Mouse (Mus musculus) kidney, postnatal 25 days (tissue): ENCODE measurements around the gene Cd63.

Experiments used
- DNase-seq, 2 experiments: peaks; one replicate each; pipeline ENCODE4 v3.0.0; 2021; ENCODE audit warnings: mixed read lengths in 2 of 2

Gene Cd63

GRCm38 (mm10) chr10:128904812-128905211, 4.0 kb downstream of the Cd63 start:
- peak; percentile 57 to 80 for DNase-seq

GRCm38 (mm10) chr10:128908778-128909448, 8.1 kb downstream of the Cd63 start:
- DNase-seq = peak; percentile 73 to 81

- peak; percentile 90 to 98 for DNase-seq
Observed at GRCm38 (mm10) chr10:128909567-128910028, 8.8 kb downstream of the Cd63 start.

GRCm38 (mm10) chr10:128910066-128910841, 9.5 kb downstream of the Cd63 start:
- DNase-seq = peak; percentile 74 to 86

GRCm38 (mm10) chr10:128911430-128911829, 10.6 kb downstream of the Cd63 start:
- DNase-seq = no peak

DNA sequence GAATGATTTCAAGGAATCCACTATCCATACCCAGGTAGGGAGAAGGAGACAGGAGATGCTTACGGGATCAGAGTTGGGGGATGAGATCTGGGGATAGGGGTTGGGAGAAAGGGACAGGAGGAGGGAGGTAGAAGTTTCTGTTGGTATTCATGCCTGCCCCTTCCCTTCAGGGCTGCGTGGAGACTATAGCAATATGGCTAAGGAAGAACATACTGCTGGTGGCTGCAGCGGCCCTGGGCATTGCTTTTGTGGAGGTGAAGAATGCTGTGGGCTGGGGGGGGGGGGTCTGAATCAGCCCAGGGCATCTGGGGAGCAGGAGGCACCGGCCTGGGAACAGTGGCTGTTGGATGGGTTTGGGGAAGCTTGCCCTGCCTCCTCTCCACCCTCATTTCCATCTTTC, 11.5 kb downstream of the Cd63 start:
- no peak for DNase-seq

DNA sequence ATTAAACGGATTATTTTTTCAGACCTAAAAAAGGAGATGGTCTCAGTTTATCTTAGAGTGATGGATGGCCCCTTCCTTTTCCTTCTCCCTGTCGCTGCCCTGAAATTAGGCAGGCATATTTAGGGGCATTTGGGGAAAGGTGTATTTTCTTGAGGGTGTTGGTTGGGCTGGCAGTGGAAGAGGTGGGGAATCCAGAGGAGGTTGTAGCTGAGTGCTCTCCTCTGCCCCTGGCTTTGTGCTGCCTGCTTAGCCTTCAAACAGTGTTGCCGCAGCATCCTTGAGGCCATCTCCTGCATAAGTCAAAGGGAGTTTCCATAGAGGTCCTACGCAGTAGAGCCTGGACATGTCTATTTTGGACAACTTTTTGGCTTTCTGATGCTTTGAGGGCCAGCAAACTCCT, 12.0 kb downstream of the Cd63 start:
- no peak for DNase-seq

DNA sequence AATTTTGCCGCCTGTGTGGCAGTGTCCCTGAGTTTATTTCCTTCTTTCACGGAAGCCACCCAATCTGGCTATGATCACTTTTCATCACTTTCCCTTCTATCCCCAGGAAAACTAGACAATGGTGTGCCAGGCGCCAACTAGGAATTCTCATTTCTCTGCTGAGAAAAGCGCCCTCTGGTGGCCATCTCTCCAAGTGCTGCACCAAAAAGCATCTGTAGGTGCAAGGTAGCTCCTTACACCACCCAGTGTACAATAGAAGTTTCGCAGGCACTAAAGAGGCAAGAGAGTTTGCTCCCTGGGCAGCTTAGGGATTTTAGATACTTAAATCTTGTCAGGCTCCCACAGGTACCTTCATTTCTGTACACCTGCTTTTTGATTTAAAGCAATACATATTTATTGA, 12.4 kb downstream of the Cd63 start:
- DNase-seq = peak; percentile 90 to 97

GRCm38 (mm10) chr10:128913696-128914095, 12.9 kb downstream of the Cd63 start:
- peak; percentile 45 to 72 for DNase-seq

DNA sequence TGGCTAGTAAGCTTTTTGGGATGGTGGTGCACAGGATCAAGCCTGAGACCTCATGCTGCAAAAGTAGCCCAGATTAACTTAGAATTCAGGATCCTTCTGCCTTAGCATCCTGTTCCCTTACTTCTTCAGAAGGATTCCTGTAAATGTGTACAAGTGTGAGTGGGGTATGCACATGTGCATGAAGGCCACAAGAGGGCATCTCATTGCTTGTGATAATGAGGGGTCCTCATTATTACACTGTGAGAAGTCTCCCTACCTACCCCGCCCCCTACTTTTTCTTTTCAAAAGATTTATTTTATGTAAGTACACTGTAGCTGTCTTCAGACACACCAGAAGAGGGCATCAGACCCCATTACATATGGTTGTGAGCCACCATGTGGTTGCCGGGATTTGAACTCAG, 14.8 kb downstream of the Cd63 start:
- no peak for DNase-seq

DNA sequence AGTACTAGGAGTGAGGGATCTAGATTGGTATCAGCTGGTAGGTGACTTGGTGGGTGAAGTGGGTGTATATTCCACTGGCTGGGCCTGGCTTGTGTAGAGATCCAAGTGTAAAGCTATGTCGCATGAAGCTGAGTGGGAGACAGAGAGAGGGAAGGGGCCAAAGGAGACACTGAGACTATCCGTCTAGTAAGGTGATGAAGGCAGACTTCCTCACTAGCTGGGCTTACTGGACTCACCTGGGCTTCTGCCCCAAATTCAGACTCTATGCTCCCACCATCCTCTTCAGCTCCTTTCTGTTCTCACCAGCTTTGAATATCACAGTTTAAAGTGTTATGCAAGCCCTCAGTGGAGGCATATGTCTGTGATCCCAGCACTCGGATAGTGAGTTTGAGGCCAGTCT, 15.9 kb downstream of the Cd63 start:
- DNase-seq = no peak

DNA sequence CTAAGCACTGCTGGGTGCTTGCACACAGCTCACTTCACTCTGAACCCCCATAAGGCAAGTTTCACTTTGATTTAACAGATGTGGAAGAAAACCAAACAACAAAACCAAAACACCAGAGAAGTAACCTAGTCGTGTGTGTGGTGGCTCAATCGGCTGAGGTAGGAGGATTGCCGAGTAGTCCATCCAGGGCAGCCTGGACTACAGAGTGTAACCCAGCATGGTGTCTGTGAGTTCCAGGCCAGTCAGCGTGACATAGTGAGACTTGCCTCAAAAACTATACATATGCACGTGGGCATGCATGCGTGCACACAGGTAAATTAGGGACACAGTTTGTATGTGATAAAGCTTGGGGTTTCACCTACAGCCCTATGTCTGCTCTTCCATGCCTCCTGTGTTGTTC, 16.6 kb downstream of the Cd63 start:
- DNase-seq = no peak

- DNase-seq = peak; percentile 64 to 81
Observed at GRCm38 (mm10) chr10:128918246-128918645, 17.5 kb downstream of the Cd63 start.

DNA sequence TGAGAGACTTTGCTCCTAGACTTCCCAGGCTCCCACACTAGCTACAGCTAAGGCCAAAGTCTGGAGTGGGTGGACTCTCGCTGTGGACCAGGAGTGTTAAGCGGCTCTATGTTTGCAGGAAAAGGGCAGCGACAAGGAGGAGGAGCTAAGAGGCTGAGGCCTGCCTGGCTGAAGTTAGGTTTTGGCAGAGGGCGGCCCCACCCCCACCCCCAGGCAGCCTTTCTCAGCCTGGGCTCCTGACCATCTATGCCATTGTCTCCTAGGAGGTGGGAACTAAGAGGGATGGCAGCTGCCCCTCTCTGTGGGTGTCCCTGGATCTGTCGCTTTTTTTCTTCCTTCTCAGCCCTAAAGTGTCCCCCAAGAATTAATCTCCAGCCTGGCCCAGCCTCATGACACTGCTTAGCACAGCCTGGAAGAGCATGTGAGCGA, 18.4 kb downstream of the Cd63 start:
- DNase-seq = peak; percentile 79 to 93

DNA sequence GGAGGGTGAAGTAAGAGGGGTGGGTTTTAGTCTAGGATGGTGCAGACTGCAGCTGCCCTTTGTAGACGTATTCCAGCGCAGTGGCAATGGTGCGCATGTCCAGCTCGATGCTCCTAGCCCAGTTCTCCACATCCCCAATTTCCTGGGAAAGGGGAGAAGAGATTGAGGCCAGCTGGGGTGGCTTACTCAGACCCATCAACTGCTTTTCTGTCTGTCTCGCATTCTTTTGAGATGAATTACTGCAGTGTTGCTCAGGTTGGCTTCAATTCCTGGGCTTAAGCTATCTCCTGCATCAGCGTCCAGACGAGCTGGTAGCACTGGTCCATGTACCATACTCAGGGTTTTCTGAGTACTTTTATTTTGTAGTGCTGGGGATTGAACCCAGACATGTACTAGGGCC, 19.2 kb downstream of the Cd63 start:
- DNase-seq = peak in 1 of 2 experiments; percentile 28

DNA sequence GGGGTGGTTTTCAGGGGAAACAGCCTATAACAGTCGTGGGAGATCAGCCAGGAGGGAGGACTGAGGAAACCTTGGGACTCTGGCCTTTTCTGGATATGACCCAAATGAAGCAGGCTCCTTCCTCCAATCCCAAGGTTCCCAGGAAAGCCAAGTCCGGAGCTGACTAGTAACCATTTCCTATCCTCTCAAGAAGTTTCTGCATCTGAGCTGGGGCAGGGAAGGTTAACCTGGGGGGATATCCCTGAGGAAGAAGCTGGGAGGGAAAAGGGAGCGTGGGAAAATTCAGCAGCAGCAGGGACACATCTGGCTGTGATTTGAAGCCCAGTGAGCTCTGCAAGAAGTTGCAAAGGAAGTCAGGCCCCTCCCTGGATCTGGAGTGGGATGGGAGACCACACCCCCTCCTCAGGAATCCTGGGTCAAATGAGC, 20.0 kb downstream of the Cd63 start:
- DNase-seq = peak; percentile 57 to 65

GRCm38 (mm10) chr10:128921251-128921650, 20.5 kb downstream of the Cd63 start:
- DNase-seq = peak in 1 of 2 experiments; percentile 66

DNA sequence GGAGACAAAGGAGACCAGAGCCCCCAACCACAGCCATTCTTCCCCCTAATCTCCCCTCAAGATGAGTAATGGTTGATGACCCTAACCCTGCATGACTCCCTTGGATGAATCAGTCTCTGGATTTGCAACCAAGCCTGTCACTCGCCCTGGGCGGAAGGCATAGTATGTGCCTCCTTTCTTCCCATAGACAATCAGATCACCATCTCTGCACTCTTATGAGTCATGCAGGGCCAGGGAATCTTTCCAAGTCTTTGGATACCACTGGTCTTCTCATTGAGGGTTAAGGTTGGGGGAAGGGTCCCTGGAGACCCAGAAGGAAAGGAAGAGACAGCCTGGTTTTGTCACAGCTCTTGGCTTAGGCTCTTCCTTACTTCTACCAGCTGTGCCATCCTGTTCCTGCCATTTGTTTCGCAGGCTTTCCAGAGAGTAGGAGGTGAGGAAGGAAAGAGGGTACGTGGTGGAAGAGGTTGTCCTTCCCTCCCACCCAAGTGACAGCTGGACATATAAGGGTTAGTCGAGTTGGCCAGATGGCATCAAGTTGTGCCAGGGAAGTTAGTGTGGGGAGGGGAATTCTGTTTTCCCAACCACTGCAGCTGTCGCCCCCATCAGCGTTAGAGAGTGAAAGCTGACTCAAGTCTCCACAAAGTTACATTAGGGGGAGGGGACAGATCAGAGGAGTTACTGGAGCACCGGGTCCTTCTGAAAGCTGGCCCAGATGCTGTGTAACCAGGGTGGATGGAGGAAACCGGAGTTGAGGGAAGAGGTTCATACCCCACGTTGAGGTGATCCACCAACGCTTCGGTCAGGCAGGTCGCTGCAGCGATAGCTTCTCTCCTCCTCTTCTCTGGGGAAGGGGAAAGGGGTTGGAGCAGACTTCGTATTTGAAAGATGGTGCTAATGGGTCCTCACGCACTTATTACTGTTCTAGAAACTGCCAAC, 21.4 kb downstream of the Cd63 start:
- no peak for DNase-seq

GRCm38 (mm10) chr10:128922822-128923012, 21.9 kb downstream of the Cd63 start, which contains the start of gene Rdh5:
Rdh5 (minus strand) TSS chr10:128922888.
- DNase-seq = no peak

DNA sequence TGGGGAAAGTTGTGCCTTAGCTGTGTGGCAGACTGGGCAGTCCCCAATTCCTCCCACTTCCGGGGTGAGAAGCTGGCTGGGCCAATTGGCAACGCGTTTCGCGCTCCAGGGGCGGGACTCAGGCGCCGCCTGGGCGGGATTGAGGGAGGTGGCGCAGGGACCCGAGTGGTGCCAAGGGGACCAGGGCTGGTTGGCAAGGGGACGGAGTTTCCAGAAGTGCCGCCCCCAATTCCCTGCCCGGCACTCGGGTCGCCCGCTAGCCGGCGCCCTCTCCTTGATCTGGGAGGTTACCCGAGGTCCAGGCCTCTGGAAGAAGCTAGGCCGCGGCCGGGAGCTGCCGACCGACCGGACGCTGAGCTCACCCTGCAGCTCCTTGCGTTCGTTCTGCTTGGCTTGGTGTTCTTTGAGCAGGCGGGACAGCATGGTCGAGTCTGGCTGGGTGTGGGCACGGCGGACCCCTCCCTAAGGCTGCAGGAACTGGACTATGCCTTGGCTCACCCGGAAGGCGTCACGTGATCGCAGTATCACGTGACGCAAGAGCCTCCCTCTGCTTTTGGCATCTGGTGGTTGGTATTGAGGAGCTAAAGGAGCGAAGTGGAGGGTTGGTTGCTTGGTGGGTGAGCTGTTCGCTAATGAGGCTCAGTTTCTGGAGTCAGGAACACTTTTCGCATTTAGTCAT, 22.4 kb downstream of the Cd63 start:
- DNase-seq = peak; percentile 95 to 99

DNA sequence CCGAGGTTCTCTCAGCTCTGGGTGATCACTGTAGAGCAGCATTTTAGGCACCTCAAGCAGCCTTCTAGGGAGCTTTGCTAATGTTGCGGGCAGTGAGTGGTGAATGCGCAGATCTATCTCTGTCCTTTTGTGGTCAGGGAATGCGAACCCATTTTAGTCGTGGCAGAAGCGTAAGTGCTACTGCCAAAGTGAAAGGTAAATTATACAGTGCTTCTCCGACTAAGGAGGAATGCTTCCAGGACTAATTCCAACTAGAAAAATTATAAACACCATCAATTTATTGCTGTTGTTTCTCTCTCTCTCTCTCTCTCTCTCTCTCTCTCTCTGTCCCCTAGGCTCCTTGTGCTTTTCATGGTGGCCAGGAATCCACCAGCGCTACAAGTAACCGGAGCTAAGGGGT, 23.1 kb downstream of the Cd63 start, which contains the start of gene Bloc1s1:
Gene Bloc1s1 (minus strand): TSS at position 101 of the 400 bp plus-strand sequence.
- no peak for DNase-seq

DNA sequence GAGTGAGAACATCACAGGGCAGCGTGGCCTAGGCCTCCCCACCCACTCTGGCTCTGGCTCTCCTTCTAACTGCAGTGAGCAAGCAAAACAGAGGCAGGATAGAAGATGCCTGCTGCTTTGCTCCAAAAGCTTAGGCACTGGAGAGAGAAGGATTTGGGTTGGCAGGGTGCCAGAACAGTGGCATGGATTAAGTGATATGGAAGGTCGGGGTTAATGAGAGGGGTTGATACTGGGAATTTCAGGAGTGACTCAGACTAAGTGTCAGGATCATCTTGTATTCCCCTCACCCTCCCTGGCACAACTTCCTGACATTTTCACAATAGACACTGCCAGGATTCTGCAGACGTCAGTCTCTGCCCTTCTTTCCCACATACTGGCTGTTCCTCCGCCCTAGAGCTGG, 27.6 kb downstream of the Cd63 start:
- no peak for DNase-seq
